Mouse (Mus musculus) liver, adult 2 months (tissue): ENCODE data around the gene Chic1. TPM values are rescaled to one million over a fixed set of nuclear protein-coding genes. Genes with fewer than 3 reads are reported as not detected.

ENCODE experiments used
- DNase-seq: peaks from one replicate; pipeline ENCODE4 v3.0.0-alpha.2; 2011; ENCODE audit warnings: low read depth, low spot score; ENCODE audit errors: extremely low read depth
- H3K27ac ChIP-seq: fragments of 200-500 bp; replicated peaks from 2 replicates; pipeline ENCODE4 v1.5.1; 2012; ENCODE audit warnings: low read depth, mild to moderate bottlenecking, control low read depth, inconsistent platforms, low read length; ENCODE audit not compliant: insufficient read depth
- H3K27me3 ChIP-seq: fragments of 200-500 bp; 2 replicates; pipeline ENCODE4 v1.6.1; 2012; ENCODE audit warnings: mild to moderate bottlenecking, moderate library complexity, low read length, inconsistent platforms; ENCODE audit not compliant: control insufficient read depth, insufficient read depth
- H3K36me3 ChIP-seq: fragments of 200-500 bp; 2 replicates; pipeline ENCODE4 v1.6.1; 2012; ENCODE audit warnings: low read length, inconsistent platforms; ENCODE audit not compliant: control insufficient read depth, insufficient read depth
- H3K4me1 ChIP-seq: fragments of 200-500 bp; 2 replicates; pipeline ENCODE4 v1.6.1; 2011; ENCODE audit warnings: low read length; ENCODE audit not compliant: control insufficient read depth, insufficient read depth
- H3K4me3 ChIP-seq: fragments of 200-500 bp; 2 replicates; pipeline ENCODE4 v1.5.1; 2011; ENCODE audit warnings: low read depth, mild to moderate bottlenecking, control low read depth, low read length, moderate library complexity; ENCODE audit not compliant: insufficient read depth
- H3K79me2 ChIP-seq: fragments of 200-500 bp; 2 replicates; pipeline ENCODE4 v1.6.1; 2012; ENCODE audit warnings: inconsistent platforms, mild to moderate bottlenecking, low read length, moderate library complexity; ENCODE audit not compliant: control insufficient read depth, insufficient read depth
- H3K9ac ChIP-seq: fragments of 200-500 bp; 2 replicates; pipeline ENCODE4 v1.6.1; 2012; ENCODE audit warnings: low read depth, mild to moderate bottlenecking, control low read depth, inconsistent platforms, low read length
- CTCF ChIP-seq: fragments of 200-500 bp; IDR thresholded peaks from 2 replicates; pipeline ENCODE4 v1.5.1; 2011; ENCODE audit warnings: low read depth, low read length, control low read depth
- POLR2A ChIP-seq: fragments of 200-500 bp; IDR thresholded peaks from 2 replicates; pipeline ENCODE4 v1.6.1; 2011; ENCODE audit warnings: low read length, control low read depth; ENCODE audit not compliant: insufficient read depth; ENCODE audit errors: extremely low read depth
- WGBS: fragments of 180-500 bp; shearing (Covaris S2); methylation state at CpG from one replicate; pipeline ENCODE4 v1.1.7; 2018; 5-methylcytosine and 5-hydroxymethylcytosine counted together
- polyA plus RNA-seq: library from polyadenylated mRNA; depleted of rRNA; stranded (reverse); fragments of >200 nt; gene quantifications from 2 replicates; pipeline ENCODE4 v1.2.3, GENCODE M21; 2012; rRNA removed
- total RNA-seq: library from RNA; depleted of rRNA; stranded (reverse); fragments of >200 nt; gene quantifications from 2 replicates; pipeline ENCODE4 v1.2.3, GENCODE M21; 2014; rRNA removed

Gene Chic1
- total RNA-seq (4.6 and 6.3 TPM in 2 replicates), polyA plus RNA-seq (0.70 and 0.97 TPM in 2 replicates)

DNA sequence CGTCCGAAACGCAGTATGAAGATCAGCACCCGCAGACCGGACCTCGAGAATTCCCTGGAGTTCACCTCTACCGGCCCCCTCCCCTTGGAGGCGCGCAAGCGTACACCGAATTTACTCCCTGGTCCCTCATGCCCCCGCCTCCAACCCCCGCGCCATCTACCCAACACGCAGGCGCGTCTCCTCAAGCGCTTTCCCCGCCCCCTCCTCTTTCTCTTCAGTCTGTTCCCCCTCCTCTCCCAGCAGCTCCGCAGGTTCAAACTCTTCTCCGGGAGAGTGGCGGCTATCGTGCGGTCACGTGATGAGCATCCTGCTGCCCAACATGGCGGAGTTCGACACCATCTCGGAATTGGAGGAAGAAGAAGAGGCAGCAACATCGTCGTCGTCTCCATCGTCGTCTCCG lies at the start of gene Chic1:
Gene Chic1, plus strand, starts transcription at position 190 of the 400 bp plus-strand sequence.
- TF ChIP-seq POLR2A (no peak), CTCF (no peak)
- WGBS, result 3% methylated on average over 29 of the region's 34 CpGs
- Histone ChIP-seq H3K36me3 (no peaks in the 10 kb centered on the region), H3K4me3 (peak within 1 kb of the TSS; percentile 92), H3K9ac (peak within 1 kb of the TSS; percentile 66), H3K27ac (no peak within 1 kb of the TSS), H3K27me3 (no peaks in the 10 kb centered on the region), H3K4me1 (peaks cover 6% of the 10 kb centered on the region; the same call in 1 of the 2 replicates), H3K79me2 (no peaks in the 10 kb centered on the region)
- peak; percentile 18 for DNase-seq

DNA sequence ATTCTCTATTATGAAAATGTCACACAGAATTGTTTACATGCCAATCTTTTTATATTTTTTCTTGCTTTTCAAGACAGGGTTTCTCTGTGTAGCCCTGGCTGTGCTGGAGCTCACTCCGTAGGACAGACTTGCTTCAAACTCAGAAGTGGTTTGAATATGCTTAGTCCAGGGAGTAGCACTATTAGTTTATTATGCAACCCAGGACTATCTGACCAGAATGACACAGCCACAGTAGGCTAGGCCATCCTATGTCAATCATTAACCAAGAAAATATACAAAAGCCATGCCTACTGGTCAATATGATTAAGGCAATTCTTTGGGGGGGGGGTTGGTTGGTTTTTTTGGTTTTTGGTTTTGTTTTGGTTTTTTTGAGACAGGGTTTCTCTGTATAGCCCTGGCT lies 48.0 kb upstream of the Chic1 start:
- WGBS, result 24% methylated on average over 1 of the region's 1 CpGs
- Histone ChIP-seq H3K9ac (no peak overlapping the region), H3K27ac (no peak overlapping the region), H3K27me3 (no peaks in the 10 kb centered on the region), H3K4me1 (no peaks in the 10 kb centered on the region), H3K4me3 (no peak overlapping the region), H3K36me3 (no peaks in the 10 kb centered on the region), H3K79me2 (no peaks in the 10 kb centered on the region)
- no peak for TF ChIP-seq POLR2A
- TF ChIP-seq CTCF, result no peak
- DNase-seq, result peak; percentile 86

DNA sequence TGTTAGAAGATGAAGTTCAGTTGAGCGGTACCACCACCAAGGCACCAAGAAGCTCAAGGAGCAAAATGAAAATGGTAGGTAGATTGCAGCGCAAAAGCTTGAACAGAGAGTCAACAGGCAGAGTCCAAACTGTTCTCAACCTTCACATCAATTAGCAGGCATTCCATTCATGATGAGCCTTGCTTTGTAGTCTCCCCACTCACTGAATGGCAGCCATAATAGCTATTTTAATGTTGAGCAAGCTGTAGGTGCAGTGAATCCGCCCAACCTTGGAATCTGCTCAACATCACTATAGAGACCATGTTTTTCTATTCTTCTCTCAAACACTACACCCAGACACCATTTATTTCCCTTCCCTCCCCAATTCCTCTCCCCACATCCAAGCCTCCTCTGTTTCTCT lies 44.6 kb upstream of the Chic1 start:
- 100% methylated on average over 3 of the region's 3 CpGs for WGBS
- H3K4me3 ChIP-seq, result no peak overlapping the region
- DNase-seq, result no peak
- no peak overlapping the region for H3K9ac ChIP-seq
- no peaks in the 10 kb centered on the region for H3K36me3 ChIP-seq
- H3K27me3 ChIP-seq, result no peaks in the 10 kb centered on the region
- no peaks in the 10 kb centered on the region for H3K4me1 ChIP-seq
- TF ChIP-seq POLR2A (no peak), CTCF (no peak)
- no peak overlapping the region for H3K27ac ChIP-seq
- no peaks in the 10 kb centered on the region for H3K79me2 ChIP-seq

DNA sequence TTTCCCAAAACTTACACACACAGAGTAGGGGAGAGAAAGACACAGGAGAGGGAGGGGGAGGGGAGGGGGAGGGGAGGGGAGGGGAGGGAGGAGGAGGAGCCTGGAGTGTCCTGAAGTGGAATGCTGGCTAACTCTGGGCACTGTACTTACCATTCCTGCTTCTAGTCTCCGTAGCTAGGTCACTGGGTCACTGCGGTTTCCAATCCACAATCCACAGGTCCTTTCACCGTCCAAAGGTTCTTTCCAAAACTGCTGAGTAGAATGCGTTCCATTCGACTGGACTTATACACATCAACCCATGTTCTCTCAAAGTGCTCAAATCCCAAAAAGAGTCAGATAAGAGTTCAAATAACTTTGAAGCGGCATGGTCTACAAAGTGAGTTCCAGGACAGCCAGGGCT lies 42.1 kb upstream of the Chic1 start:
- Histone ChIP-seq H3K36me3 (no peaks in the 10 kb centered on the region), H3K27me3 (no peaks in the 10 kb centered on the region), H3K27ac (no peak overlapping the region), H3K79me2 (no peaks in the 10 kb centered on the region), H3K4me1 (no peaks in the 10 kb centered on the region), H3K9ac (no peak overlapping the region), H3K4me3 (no peak overlapping the region)
- TF ChIP-seq POLR2A (no peak), CTCF (no peak)
- 20% methylated on average over 6 of the region's 6 CpGs for WGBS
- peak; percentile 87 for DNase-seq

DNA sequence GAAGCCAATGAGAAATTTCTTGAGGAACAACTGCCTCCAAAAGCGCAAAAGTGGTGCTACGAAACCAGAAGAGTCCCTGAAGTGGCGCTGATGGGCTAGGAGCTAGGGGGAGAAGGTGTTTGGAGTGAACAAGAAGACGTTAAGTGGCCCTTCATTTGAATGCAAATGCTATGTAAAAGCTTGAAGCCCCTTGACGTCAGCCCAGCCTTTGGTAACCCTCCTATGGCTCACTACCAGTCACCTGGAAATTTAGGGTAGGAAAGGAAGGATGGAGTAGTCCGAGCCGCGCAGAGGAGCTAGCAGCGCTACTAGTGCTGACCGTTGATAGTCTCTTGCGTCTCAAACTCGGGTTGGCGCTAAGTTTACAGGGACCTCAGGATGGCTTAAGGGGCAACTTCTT lies 35.1 kb upstream of the Chic1 start, which contains the start of gene Cdx4:
Gene Cdx4, plus strand, starts transcription at position 253 of the 400 bp plus-strand sequence.
- no peak within 1 kb of the TSS for H3K27ac ChIP-seq
- no peaks in the 10 kb centered on the region; the same call in 1 of the 2 replicates for H3K4me1 ChIP-seq
- no peaks in the 10 kb centered on the region for H3K79me2 ChIP-seq
- H3K27me3 ChIP-seq, result no peaks in the 10 kb centered on the region; the same call in 1 of the 2 replicates
- 43% methylated on average over 13 of the region's 13 CpGs for WGBS
- TF ChIP-seq CTCF (no peak), POLR2A (no peak)
- no peaks in the 10 kb centered on the region for H3K36me3 ChIP-seq
- DNase-seq, result no peak
- no peak within 1 kb of the TSS for H3K9ac ChIP-seq
- H3K4me3 ChIP-seq, result peak within 1 kb of the TSS; percentile 46; the same call in 1 of the 2 replicates

DNA sequence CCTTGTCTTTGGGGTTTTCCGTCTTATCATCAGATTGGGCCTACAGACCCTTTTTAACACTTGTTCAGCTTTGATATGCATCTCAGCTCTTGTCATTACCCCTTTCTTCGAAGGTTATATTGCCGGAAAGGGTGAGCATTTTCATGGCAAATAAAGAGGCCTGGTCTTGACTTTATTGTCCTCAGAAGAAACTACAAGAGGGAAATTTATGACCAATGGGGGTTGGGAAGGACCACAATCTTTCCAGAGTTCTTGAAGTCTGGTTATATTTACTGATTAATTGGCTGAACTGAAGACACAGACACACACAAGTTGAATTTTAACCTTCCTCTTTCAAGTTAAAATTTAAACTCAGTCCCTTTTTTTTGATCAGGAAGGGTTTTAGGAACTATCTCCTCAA lies 30.4 kb upstream of the Chic1 start:
- Histone ChIP-seq H3K9ac (no peak overlapping the region), H3K4me1 (peaks cover 1% of the 10 kb centered on the region; the same call in 1 of the 2 replicates), H3K36me3 (no peaks in the 10 kb centered on the region), H3K27ac (no peak overlapping the region), H3K79me2 (no peaks in the 10 kb centered on the region), H3K27me3 (no peaks in the 10 kb centered on the region; the same call in 1 of the 2 replicates), H3K4me3 (no peak overlapping the region)
- peak; percentile 73 for DNase-seq
- WGBS, result 62% methylated on average over 3 of the region's 3 CpGs
- TF ChIP-seq POLR2A (no peak), CTCF (no peak)
